Mouse (Mus musculus) mature B cell (primary cell): Measurements from ENCODE around the gene Svop.

Experiments
- in situ Hi-C: fragments of 300-500 bp; cut with MboI; formaldehyde crosslinking; loops from 2 replicates; pipeline ENCODE4 v1.14.3; 2019

Gene Svop

DNA sequence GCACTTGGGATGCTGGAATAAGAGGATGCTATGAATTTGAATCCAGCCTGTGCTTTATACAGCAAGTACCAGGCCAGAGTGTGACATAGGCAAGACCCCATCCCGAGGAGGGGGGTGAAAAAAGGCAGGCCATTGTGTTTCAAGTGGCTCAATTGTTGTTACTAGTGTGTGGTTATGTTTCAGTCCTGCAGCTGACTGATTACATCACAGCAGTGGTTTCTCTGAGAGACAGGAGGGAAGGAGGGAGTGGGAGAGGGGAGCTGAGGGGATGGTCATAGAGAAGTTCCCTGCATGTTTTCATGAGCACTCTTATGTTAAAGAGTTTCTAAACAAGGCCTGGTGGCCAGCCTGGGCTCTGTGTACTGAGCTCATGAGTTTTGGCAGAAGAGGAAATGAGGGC, 11.4 kb upstream of the Svop start:
- in situ Hi-C loops = no loop called here

DNA sequence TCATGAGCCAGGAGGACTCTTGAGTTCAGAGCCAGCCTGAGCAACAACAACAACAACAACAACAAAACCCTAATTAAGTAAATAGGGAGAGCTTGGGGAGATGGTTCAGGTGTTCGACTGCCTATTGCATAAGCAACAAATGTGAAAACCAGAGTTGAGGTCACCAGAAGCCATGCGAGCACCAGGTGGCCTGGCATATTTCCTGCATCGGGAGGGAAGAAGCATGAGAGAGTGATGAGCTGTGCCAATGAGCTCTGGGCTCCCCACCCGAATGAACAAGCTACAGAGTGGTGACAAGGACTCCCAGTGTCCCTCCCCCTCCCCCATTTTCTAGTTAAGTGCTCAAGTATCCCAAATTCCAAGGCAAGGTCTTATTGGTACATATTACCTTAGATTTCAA, 10.5 kb upstream of the Svop start:
- in situ Hi-C loops = no loop called here

DNA sequence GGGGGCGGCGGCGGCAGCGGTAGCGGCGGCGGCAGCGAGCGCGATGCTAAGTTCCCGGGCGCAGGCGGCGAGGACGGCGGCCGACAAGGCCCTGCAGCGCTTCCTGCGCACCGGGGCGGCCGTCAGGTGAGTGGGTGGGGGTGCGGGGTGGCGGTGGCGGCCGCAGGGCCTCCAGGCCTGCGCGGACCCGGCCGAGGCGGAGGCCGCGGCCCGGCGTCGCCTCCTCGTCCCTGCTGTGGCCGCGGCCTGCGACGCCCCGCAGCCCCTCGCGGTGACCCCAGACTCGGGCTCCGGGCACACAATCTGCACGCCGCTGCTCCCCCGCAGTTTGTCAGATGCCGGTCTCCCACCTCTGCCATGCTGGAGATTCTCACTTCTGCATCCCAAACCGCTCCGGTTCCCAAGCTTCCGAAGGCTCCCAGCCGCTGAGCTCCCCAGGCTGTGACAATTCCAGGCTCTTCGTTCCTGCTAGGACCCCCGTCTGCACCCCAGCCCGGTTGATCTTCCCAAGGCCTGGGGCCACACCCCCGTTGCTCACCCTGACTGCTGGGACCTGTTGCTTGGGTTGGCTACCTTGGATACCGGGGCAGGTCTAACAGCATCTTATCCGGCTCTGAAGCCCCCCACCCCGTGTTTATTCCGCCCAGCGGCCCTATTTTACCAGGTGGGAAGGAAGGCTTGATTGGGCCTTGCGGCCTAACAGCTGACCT, 9.2 kb upstream of the Svop start:
- in situ Hi-C loops = no loop called here

DNA sequence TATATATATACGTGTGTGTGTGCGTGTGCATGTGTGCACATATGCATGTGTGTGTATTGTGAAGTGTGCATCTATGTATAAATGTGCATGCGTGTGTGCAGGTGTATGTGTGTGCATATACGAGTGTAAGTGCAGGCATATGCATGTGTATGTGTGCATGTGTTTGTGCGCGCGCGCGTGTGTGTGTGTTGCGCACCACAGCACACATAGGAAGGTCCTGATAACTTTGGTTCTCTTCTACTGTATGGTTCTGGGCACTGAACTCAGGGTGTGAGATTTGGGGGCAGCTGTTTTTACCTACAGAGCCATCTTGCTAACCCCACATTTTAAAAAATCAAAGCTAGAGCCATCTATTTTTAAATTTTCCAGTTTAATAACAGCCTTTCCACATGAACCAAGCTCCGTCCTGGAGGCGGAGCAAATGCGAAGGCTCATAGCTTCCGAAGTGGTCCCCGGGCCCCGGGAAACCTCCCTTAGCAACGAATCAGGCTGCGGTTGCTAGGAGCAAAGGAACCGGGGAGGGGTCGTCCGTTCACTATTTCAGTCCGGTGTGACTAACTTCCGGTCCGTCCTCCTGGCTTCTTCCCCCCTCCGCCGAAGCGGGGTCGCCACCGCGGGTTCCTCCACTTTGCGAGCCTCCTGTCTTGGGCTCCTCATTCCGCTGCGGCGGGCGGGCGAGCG, 8.5 kb upstream of the Svop start:
- in situ Hi-C loops = no loop called here

DNA sequence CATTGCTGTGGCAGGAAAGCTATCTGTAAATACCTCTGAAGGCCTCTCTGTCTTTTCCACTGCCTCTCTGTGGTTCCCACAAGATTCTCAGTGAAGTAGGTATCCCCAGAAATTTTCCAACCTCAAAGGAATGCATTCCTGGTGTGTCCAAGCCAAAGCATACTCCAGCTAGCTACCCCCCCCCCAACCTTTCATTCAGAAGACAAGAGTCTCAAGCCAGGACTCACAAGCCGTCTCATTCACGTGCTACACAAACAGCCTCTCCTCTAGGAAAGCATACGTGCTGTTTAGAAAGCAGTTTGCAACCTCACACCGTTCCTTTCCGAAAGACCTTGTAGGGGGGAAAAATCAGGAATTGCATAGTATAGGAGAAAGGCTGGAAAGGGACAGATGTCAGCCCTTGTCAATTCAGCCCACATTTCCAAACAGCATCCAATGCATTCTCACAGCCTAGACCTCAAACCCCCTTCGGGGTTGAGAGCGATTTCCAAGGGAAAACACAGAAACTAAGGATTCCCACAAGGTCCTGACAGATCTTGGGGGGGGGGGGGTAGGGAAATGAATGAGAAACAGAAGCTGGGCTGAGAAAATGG, 853 bp downstream of the Svop start:
- in situ Hi-C loops = no loop called here

DNA sequence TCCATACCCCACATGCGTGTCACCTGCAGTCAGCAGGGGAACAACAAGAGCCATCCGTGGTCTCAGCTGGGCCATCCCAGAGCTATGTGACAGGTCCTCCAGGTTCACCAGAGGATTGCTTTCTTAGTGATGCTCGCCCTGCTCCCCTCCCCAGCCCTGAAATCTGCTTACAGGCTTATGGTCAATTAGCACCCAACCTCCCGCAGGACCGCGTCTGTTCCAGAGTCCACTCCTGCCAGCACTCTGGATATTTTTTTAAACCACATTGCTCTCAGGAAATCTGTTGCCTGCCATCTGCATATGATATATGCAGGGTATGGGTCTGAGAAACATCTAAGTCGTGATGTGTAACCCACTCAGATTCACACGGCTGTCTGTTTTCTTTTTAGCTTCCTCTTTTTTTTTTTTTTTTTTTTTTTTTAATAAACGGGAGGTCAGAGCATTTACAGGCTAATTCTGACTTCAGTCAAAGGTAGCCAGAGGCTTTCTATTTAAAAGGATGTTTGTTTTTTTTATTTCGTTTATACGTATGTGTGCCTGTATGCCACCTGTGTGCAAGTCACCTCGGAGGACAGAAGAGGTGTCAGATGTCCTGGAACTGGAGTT, 3.4 kb downstream of the Svop start:
- in situ Hi-C loops = no loop called here

DNA sequence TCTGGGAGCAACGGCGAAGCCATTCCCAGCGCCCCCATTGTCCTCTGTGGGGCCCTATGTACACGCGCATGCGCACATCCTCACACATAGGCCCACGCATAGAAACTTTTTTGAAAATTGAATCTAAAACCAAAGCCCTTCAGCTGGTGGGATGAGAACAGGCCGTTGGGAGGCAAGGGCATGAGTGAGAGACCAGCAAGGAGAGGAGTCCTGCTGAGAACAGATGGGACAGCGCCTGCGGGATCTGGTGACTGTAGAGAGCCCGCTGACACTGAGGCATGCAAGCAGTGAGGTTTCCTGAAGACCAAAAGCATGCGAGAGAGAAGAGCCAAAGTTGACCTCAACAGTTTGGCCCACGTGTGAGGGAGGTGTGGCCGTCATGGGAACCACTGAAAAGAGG, 5.9 kb downstream of the Svop start:
- in situ Hi-C loops = no loop called here

DNA sequence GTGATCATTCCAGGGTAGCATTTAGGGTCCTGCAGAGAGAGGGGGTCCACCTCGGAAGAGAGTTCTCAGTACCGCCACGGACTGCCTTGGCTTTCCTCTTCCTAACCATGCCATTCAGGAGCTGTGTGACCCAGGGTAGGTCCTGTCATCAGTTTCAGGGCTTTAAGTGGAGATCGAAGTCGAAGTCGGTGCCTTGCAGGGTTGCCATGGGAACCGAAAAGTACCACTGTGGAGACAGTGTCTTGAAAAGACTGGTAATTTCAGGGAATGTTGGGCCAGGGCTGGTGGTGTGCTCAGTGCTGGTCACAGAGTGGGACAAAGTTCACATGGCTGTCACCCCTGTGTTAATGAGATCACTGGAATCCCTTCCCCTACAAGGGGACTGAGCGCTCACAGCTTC, 14.4 kb downstream of the Svop start:
- in situ Hi-C loops = no loop called here

DNA sequence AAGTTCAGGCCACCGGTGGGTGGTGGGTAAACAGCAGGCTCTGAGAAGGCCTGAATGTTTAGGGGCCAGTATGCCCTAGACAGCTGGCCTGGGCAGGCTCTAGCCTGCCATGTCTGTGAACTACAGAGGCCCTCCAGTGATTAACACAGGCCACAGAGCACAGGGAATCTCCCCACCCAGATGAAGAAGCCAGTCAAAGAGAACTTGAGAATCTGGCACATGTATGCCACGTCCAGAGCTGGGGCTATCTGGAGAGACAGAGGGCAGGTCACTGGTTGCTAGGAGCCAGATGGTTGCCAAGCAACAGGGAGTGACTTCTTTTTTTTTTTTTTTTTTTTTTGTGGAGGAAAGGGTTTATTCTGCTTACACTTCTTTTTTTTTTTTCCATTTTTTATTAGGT, 19.1 kb downstream of the Svop start:
- in situ Hi-C loops = no loop called here

DNA sequence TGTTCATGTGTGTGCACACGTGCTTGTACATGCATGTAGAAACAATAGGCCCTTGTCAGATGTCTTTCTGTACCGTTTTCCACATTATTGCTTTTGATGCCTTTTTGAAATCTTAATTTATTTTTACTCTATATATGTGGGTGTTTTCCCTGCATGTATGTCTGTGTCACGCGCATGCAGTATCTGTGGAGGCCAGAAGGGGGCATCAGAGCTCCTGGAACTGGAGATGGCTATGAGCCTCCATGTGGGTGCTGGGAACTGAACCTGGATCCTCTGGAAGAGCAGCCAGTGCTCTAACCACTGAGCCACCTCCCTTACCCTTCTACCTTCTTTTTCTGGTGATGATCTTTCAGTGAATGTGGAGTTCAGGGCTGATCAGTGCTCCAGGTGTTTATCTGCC, 20.5 kb downstream of the Svop start:
- in situ Hi-C loops = no loop called here

DNA sequence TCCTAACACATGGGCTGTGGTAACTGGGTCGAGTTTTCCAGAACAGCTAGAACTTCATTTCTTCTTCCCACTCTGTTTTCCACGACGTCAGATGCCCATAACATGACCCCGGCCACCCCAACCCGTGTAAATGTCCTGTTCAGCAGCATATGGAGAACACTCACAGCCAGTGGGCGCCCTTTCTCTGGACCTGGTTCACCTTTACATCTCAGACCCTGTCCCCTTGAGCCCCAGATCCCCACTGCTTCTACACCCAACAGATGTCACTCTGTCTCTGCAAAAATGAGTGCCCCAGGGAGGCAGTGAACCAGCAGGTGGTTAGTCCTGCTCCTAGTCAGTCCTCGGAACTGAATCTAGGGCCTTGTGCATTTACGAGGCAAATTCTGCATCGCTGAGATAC, 23.4 kb downstream of the Svop start:
- in situ Hi-C loops = no loop called here

DNA sequence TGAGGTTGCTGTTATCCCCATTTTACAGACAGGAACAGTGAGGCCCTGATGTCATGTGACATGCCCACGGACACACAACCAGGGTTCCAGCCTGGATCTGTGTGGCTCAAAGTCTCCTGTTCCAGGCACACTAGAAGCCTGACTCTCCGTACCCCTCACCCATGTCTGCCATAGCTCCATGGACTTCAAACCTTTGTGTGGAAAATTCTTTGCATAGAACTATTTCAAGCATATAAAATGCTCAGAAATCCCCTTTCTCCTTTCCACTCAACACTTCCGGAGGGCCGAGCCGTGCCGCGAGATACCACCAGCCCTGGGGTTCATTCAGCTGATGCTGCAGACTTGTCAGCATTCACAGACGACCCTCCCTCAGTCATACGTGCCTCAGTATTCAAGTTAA, 23.8 kb downstream of the Svop start:
- in situ Hi-C loops = no loop called here

DNA sequence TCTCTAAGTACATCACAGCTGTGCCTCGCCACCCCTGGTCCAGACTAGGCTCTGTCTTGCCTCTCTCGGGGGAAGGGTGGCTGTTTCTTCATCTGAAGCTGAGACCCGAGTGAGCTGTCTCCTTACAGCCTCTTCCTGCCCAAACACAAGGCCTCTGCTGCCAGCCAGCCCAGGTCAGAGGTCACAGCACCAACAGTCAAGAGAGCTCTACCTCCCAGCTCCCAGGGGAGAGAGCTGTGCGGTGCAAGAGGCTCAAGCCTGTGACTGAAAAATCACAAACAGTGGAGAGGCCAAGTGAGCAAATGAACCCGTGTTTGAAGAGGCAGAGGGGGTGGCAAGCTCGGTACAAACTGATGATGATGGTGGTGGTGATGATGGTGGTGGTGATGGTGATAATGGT, 24.8 kb downstream of the Svop start:
- in situ Hi-C loops = no loop called here

DNA sequence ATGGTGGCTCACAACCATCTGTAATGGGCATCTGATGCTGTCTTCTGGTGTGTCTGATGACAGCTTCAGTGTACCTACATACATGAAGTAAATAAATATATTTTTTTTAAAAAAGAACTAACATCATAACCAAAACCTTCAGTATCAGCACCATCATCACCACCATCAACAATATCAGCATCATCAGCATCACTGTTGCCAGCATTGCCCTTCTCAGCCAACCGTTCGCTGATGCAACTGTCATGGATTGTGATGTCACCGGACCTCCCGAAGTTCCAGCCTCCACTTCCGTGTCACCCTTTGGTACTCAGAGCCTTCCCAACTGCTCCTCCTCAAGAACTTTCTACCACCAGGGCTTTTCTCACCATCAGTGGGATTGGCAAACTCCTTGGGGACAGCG, 26.2 kb downstream of the Svop start, which contains the start of gene Usp30:
Gene Usp30, plus strand, starts transcription at position 301 of the 400 bp plus-strand sequence.
- in situ Hi-C loops = no loop called here

DNA sequence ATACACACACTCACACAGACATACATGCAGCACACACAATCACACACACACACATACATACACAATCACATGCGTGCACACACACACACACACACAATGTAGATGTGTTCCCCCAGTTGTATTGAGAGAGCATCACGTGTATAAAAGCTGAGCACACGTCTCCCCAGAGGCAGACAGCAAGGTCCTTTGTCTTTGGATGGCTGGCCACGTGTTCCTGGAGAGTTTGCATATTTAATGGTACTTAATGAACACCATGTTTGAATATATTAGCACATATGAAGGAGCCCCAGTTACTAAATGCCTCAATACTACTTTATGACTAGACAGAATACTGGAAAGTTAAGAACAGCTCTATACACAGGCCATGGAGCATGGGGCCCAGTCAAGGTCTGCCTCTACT, 27.4 kb downstream of the Svop start:
- in situ Hi-C loops = no loop called here

DNA sequence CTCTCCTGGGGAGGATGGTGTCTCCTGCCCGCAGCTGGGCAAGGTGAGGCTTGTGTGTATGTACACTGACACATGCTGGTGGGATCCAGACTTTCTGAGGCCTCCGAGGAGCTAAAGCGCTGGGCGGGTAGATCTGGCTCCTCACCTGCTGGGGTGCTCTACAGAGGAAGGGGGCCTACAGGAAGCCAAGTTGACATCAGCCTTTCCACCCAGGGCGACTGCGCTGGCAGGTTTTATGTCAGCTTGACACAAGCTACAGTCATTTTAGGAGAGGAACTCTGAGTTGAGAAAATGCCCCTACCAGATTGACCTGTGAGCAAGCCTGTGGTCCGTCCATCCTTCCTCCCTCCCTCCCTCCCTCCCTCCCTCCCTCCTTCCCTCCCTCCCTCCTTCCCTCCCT, 29.7 kb downstream of the Svop start:
- in situ Hi-C loops = no loop called here

DNA sequence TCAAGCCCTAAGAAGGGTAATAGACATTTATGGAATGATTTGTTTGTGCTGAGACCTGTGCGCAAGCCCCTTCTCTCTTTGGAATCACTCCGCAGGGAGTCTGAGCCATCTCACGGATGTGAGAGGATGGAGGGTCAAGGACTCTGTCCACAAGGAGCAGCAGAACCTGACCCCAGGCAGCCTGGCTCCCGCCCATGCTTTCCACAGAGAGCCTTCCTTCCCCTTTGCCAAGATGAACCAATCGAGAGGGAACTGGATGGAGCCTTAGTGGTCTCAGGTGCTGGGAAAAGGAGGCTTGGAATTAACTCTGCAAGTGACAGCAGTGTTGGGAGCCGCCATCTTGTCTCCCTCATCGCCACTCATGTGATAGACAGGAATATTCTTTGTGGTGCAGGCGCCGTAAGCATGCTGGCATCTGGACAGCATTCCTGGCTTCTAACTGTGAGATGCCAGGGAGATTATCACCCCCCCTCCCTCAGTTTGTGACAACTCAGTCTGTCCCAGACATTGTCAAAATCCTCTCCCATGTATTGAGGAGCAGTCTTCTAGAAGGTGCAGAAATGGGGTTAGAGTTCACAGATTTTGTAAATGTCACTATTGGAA, 34.1 kb downstream of the Svop start:
- in situ Hi-C loops = no loop called here

DNA sequence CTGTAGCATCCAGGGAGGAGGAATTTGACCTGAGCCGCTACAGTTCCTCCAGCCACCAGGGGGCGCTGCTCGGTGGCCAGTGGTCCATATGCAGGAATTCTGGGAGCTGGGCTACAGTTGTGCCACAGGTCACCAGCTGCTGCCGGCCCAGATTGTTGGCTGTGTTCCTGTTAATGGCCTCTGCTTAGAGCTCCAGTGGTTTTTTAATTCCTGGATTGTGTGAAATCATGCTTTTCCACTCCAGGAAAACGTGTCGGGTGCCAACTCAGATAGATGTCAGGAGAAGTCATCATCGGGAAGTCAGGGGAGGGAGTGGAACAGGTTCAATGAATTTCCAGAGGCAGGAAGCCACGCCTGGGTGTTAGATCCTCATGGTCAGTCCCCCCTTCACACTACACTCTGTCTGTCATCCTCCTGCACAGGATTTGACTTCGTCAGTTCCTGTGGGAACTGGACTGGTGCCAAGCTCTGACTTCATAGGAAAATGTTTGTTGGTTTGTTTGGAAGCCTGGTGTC, 39.1 kb downstream of the Svop start:
- in situ Hi-C loops = no loop called here

DNA sequence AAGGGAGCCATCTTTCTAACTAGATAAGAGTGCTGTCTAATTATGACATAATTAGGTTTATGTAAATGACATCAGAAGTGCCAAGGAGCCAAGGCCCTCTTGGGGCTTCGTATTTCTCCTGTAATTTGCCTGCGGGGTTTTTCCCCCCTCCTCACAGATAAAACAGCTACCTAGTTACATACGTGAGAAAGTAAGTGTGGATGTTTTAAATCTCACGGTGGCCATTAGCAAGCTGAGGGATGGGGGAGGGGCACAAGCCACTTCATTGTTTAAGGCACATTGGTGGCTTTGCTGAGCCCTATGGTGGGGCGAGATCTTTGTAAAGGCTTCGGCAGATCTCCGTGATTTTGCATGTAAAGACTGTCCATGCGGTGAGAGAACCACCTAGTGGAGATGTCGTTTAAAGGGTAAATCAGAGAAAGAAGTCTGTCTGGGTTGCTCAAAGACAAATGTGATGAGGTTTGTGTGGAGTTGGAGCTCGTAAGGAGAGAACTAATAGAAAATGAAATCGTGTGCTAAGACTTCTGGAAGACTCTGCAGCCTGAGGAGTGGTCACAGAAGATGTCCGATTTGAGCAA, 42.5 kb downstream of the Svop start:
- in situ Hi-C loops = loop anchor here (10.0 kb wide), 1 partner anchor 84 kb away; no protein-coding TSS in a partner anchor

DNA sequence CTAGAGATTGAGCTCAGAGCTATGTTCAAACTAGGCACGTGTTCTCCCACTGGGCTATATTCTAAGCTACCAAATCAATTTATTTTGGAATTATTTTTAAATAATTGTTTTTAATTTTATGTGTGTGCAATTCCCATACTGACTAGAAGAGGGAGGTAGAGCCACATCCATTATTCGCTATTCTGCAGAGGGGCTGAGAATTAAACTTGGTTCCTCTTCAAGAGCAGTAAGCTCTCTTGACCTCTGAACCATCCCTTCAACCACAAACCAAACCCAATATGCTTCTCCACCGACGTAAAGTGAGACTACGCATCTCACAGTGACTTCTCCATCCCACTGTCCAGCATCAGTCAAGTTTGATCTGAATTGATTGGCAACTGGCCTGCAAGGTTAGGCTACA, 44.2 kb downstream of the Svop start:
- in situ Hi-C loops = loop anchor here (10.0 kb wide), 1 partner anchor 82 kb away; no protein-coding TSS in a partner anchor

DNA sequence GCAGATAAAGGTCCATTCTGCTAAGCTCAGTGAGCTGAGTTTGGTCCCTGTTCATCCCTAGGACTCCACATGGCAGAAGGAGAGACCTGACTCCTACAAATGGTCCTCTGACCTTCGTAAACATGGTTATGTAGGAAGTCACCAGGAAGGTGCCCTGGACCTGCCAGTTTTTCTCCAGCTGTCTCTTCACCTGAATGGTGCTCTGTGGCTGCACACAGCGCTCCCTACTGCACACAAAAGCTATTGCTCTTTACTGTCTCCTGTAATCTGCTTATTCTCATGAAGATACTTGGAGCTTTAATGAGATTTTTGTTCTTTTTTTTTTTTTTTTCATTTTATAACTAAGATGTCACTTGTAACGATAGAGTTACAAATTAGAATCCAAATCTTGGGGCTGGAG, 44.8 kb downstream of the Svop start:
- in situ Hi-C loops = loop anchor here (10.0 kb wide), 1 partner anchor 82 kb away; no protein-coding TSS in a partner anchor

DNA sequence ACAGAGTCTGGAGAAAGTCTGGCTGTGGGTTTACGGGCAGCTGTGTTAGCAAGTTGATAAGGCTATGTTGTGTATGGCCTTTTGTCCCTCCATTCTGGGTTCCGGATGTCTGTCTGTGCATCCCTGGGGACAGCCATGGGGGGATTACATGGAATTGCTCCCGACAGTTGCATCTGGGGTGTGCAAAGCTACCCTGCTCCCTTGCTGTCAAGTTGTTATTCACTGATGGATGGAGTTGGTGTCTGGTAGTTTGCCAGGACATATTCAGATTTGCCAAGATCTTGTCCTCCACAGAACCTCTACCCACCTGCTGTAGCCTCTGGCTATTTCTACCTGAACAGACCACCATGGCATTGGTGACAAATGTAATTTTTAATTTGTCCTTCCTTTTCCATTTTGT, 45.2 kb downstream of the Svop start:
- in situ Hi-C loops = loop anchor here (10.0 kb wide), 1 partner anchor 81 kb away; no protein-coding TSS in a partner anchor
